Mouse (Mus musculus) spleen, postnatal 10 days (tissue): ENCODE results near the gene Lpcat2.
"Not testable (repeated sequence)": the region's sequence is repeated elsewhere in the genome, so short reads cannot be mapped to it uniquely, and the experiment has no call there.

Source experiments
- DNase-seq, 2 experiments: peaks; one replicate each; pipeline ENCODE4 v3.0.0; 2021 to 2022; ENCODE audit warnings: low spot score in 2 of 2

Lpcat2 gene

GRCm38 (mm10) chr8:92853188-92853983, 1.8 kb upstream of the Lpcat2 start:
- DNase-seq, result no peak

- DNase-seq, result no peak
These were observed 466 bp upstream of the Lpcat2 start for GRCm38 (mm10) chr8:92854673-92855072.

- DNase-seq, result no peak
These were observed 1.3 kb downstream of the Lpcat2 start for GRCm38 (mm10) chr8:92856273-92856986.

GRCm38 (mm10) chr8:92858475-92859182, 3.5 kb downstream of the Lpcat2 start:
- DNase-seq, result no peak

GRCm38 (mm10) chr8:92861977-92862376, 6.8 kb downstream of the Lpcat2 start:
- DNase-seq, result no peak

- DNase-seq, result no peak
These were observed 15.1 kb downstream of the Lpcat2 start for GRCm38 (mm10) chr8:92870281-92870680.

GRCm38 (mm10) chr8:92872063-92872759, 17.1 kb downstream of the Lpcat2 start:
- no peak for DNase-seq

GRCm38 (mm10) chr8:92875795-92876194, 20.7 kb downstream of the Lpcat2 start:
- no peak for DNase-seq

GRCm38 (mm10) chr8:92881247-92881646, 26.1 kb downstream of the Lpcat2 start:
- DNase-seq, result no peak

GRCm38 (mm10) chr8:92883771-92884170, 28.6 kb downstream of the Lpcat2 start:
- DNase-seq, result no peak

GRCm38 (mm10) chr8:92892216-92892615, 37.1 kb downstream of the Lpcat2 start:
- DNase-seq, result not testable (repeated sequence)

- no peak for DNase-seq
These were observed 38.7 kb downstream of the Lpcat2 start for GRCm38 (mm10) chr8:92893870-92894269.

GRCm38 (mm10) chr8:92895053-92895452, 39.9 kb downstream of the Lpcat2 start:
- no peak for DNase-seq

- no peak for DNase-seq
These were observed 40.9 kb downstream of the Lpcat2 start for GRCm38 (mm10) chr8:92896056-92896455.

GRCm38 (mm10) chr8:92896611-92897010, 41.5 kb downstream of the Lpcat2 start:
- DNase-seq, result no peak

GRCm38 (mm10) chr8:92897794-92898193, 42.7 kb downstream of the Lpcat2 start:
- no peak for DNase-seq

- no peak for DNase-seq
These were observed 44.5 kb downstream of the Lpcat2 start for GRCm38 (mm10) chr8:92899590-92899989.

GRCm38 (mm10) chr8:92901107-92901506, 46.0 kb downstream of the Lpcat2 start, which contains the start of gene Capns2:
Gene Capns2 (plus strand): TSS chr8:92901407.
- no peak for DNase-seq

GRCm38 (mm10) chr8:92902981-92903380, 47.8 kb downstream of the Lpcat2 start:
- no peak for DNase-seq

- DNase-seq, result no peak
These were observed 48.5 kb downstream of the Lpcat2 start for GRCm38 (mm10) chr8:92903488-92904135.

GRCm38 (mm10) chr8:92906553-92906952, 51.4 kb downstream of the Lpcat2 start:
- no peak for DNase-seq
